Comparison of ENCODE assay signal across 10 mouse cellular contexts in genomic region chr10:12823437-12824219, GRCm38 (mm10). TPM values are rescaled to one million over a fixed set of nuclear protein-coding genes. Genes with fewer than 3 reads are reported as not detected.
DNase-seq lines count a peak whose midpoint lies in the region; ATAC-seq and TF ChIP-seq lines count a peak whose summit lies in the region.
"Had no signal": no experiment of that assay in that cellular context is flagged by ENCODE, and none has a peak within 500 bp of the region (broad histone marks: within the 10 kb centered on the region; RNA-seq: fewer than 3 reads in every experiment).

No protein-coding gene starts in this region.

- WGBS in heart, embryonic 16.5 days = 61% methylated on average over 15 of the region's 15 CpGs

- dilution Hi-C loops in CH12.LX (cut with MboI; ENCODE audit: extremely low pct_ligation_motif_present, extremely low pct_unique_long_range_greater_than_20kb, low sequenced_read_pairs) = no loop called here

- TF ChIP-seq RAD21 in CH12.LX (IDR thresholded peaks at IDR 0.05; ENCODE audit: low read depth, low read length) = no peak

- no peaks in the 10 kb centered on the region for H3K79me2 ChIP-seq in CH12.LX (replicated peaks; ENCODE audit: control insufficient read depth, extremely low read depth, insufficient read depth, poor library complexity, severe bottlenecking)

- H3K9me3 ChIP-seq in heart, embryonic 16.5 days (replicated peaks; ENCODE audit: control insufficient read depth, low read length) = no peaks in the 10 kb centered on the region
- no peaks in the 10 kb centered on the region for H3K9me3 ChIP-seq in CH12.LX (replicated peaks; ENCODE audit: low read length)

- no peaks in the 10 kb centered on the region for H3K36me3 ChIP-seq in heart, embryonic 16.5 days (ENCODE audit: control insufficient read depth, insufficient read depth)
- H3K36me3 ChIP-seq in CH12.LX (replicated peaks in 1 of 2; ENCODE audit: control insufficient read depth in 1 of 2, insufficient read depth in 1 of 2, low read length in 1 of 2) = no peaks in the 10 kb centered on the region

- no peak overlapping the region for H3K4me3 ChIP-seq in heart, embryonic 16.5 days (ENCODE audit: low read length)
- no peak overlapping the region for H3K4me3 ChIP-seq in CH12.LX (replicated peaks in 1 of 3; ENCODE audit: low read depth in 2 of 3, low read length in 2 of 3, poor library complexity in 1 of 3)

- no peak for TF ChIP-seq EP300 in CH12.LX (IDR thresholded peaks at IDR 0.05; ENCODE audit: low read length)

- peak; percentile 25 for ATAC-seq in heart, embryonic 16.5 days (replicated peaks; ENCODE audit: extremely low read depth, insufficient read depth, low FRiP score)
- peak; percentile 52 for ATAC-seq in neutrophil, adult 5-6 weeks (ENCODE audit: extremely low read depth, insufficient number of reproducible peaks, low FRiP score, poor library complexity, severe bottlenecking)

- H3K4me1 ChIP-seq in heart, embryonic 16.5 days (ENCODE audit: control insufficient read depth, insufficient read depth, low read length) = peaks cover 45% of the 10 kb centered on the region
- H3K4me1 ChIP-seq in CH12.LX (ENCODE audit: control insufficient read depth in 1 of 2, insufficient read depth in 2 of 2) = peaks cover 25 to 39% of the 10 kb centered on the region in 2 experiments

- H3K4me2 ChIP-seq in heart, embryonic 16.5 days (ENCODE audit: low read depth, low read length) = no peak overlapping the region; the same call in 1 of the 2 replicates
- H3K4me2 ChIP-seq in CH12.LX (ENCODE audit: insufficient read depth, low read depth, poor library complexity, severe bottlenecking) = peak overlapping the region; percentile 19; the same call in 1 of the 2 replicates
- H3K4me2 ChIP-seq: hindbrain, embryonic 14.5 days had no signal

- no peaks in the 10 kb centered on the region for H3K27me3 ChIP-seq in heart, embryonic 16.5 days (ENCODE audit: control insufficient read depth, insufficient read depth, low read length)
- peaks cover 4% of the 10 kb centered on the region for H3K27me3 ChIP-seq in CH12.LX (replicated peaks)

- no peak overlapping the region for H3K9ac ChIP-seq in heart, embryonic 16.5 days (ENCODE audit: low read length)
- no peak overlapping the region for H3K9ac ChIP-seq in CH12.LX (ENCODE audit: insufficient read depth, low read depth)
- H3K9ac ChIP-seq: hindbrain, embryonic 14.5 days had no signal

- DNase-seq in heart, postnatal 14 days = no peak
- peak; percentile 57 for DNase-seq in CH12.LX (ENCODE audit: extremely low read depth)
- DNase-seq in kidney, postnatal 25 days = peak; percentile 20 to 46
- no peak for DNase-seq in yolk sac, embryonic 10.5 days (ENCODE audit: low spot score)
- no peak for DNase-seq in cerebellum, postnatal 4 days (ENCODE audit: low spot score in 2 of 2)
- no peak for DNase-seq in cerebellum, adult 11 months
- DNase-seq: adrenal gland, postnatal 14 days had no signal

- in situ Hi-C loops in CH12.LX (cut with MboI; ENCODE audit: low pct_ligation_motif_present, low pct_unique_long_range_greater_than_20kb, low sequenced_read_pairs) = no loop called here

- no peak for TF ChIP-seq POLR2A in CH12.LX (IDR thresholded peaks at IDR 0.05; ENCODE audit: low read depth, low read length)

- intact Hi-C loops in heart, postnatal 14 days (cut with DNase I) = no loop called here

- peak overlapping the region; percentile 20; the same call in 1 of the 2 replicates for H3K27ac ChIP-seq in heart, embryonic 16.5 days (ENCODE audit: low read length)
- H3K27ac ChIP-seq in CH12.LX (ENCODE audit: insufficient read depth, low read depth) = no peak overlapping the region
- H3K27ac ChIP-seq: hindbrain, embryonic 14.5 days had no signal

- no peak for TF ChIP-seq CTCF in CH12.LX (conservative IDR thresholded peaks at IDR 0.05 in 1 of 2, IDR thresholded peaks at IDR 0.05 in 1 of 2; ENCODE audit: low read depth in 2 of 2, low read length in 2 of 2)

TF ChIP-seq in CH12.LX, 34 proteins besides CTCF, POLR2A, EP300 and RAD21:
- TF ChIP-seq CHD1 (IDR thresholded peaks at IDR 0.05; ENCODE audit: low read depth, low read length) = no peak
- peak; percentile 46; the same call in 1 of the 2 replicates for TF ChIP-seq JUN (IDR thresholded peaks at IDR 0.05; ENCODE audit: insufficient read depth, low read depth, low read length)
- TF ChIP-seq POLR2AphosphoS2 (IDR thresholded peaks at IDR 0.05; ENCODE audit: low read depth, low read length) = no peak
- peak; percentile 68; the same call in 1 of the 2 replicates for TF ChIP-seq TCF12 (IDR thresholded peaks at IDR 0.05; ENCODE audit: low read depth, low read length)
- peak; percentile 58 for TF ChIP-seq IRF4 (IDR thresholded peaks at IDR 0.05; ENCODE audit: low read depth, low read length)
- TF ChIP-seq ZNF384 (IDR thresholded peaks at IDR 0.05; ENCODE audit: low read depth, low read length) = no peak
- no peak for TF ChIP-seq PAX5 (IDR thresholded peaks at IDR 0.05; ENCODE audit: low read length)
- peak; percentile 70; the same call in 1 of the 2 replicates for TF ChIP-seq RCOR1 (conservative IDR thresholded peaks at IDR 0.05; ENCODE audit: low read depth, low read length)
- no peak for TF ChIP-seq ZMIZ1 (IDR thresholded peaks at IDR 0.05; ENCODE audit: low read depth, low read length)
- no peak for TF ChIP-seq MAX (IDR thresholded peaks at IDR 0.05; ENCODE audit: low read length)
- TF ChIP-seq USF2 (conservative IDR thresholded peaks at IDR 0.05; ENCODE audit: low read depth, low read length) = no peak
- TF ChIP-seq ELF1 (IDR thresholded peaks at IDR 0.05; ENCODE audit: low read depth, low read length) = no peak; the same call in 1 of the 2 replicates
- no peak for TF ChIP-seq ZKSCAN1 (IDR thresholded peaks at IDR 0.05; ENCODE audit: borderline replicate concordance, low read depth, low read length)
- no peak for TF ChIP-seq KAT2A (IDR thresholded peaks at IDR 0.05; ENCODE audit: insufficient replicate concordance, low read length)
- TF ChIP-seq BHLHE40 (IDR thresholded peaks at IDR 0.05; ENCODE audit: low read depth, low read length) = peak; percentile 90
- TF ChIP-seq MXI1 (IDR thresholded peaks at IDR 0.05; ENCODE audit: low read depth, low read length) = no peak
- TF ChIP-seq NELFE (IDR thresholded peaks at IDR 0.05; ENCODE audit: low read depth, low read length) = no peak
- TF ChIP-seq MEF2A (IDR thresholded peaks at IDR 0.05; ENCODE audit: borderline replicate concordance, low read depth, low read length) = peak; percentile 54; the same call in 1 of the 2 replicates
- no peak for TF ChIP-seq JUND (conservative IDR thresholded peaks at IDR 0.05; ENCODE audit: low read depth, low read length)
- TF ChIP-seq TBP (conservative IDR thresholded peaks at IDR 0.05; ENCODE audit: low read depth, low read length) = no peak
- TF ChIP-seq USF1 (IDR thresholded peaks at IDR 0.05; ENCODE audit: low read depth, low read length) = no peak
- no peak for TF ChIP-seq E2F4 (IDR thresholded peaks at IDR 0.05; ENCODE audit: insufficient replicate concordance, low read depth, low read length)
- no peak for TF ChIP-seq ZC3H11A (IDR thresholded peaks at IDR 0.05; ENCODE audit: low read depth, low read length)
- TF ChIP-seq MAZ (IDR thresholded peaks at IDR 0.05; ENCODE audit: low read depth, low read length) = no peak
- TF ChIP-seq MYC (IDR thresholded peaks at IDR 0.05; ENCODE audit: low read depth, low read length) = no peak
- TF ChIP-seq SIN3A (IDR thresholded peaks at IDR 0.05; ENCODE audit: low read length) = no peak
- TF ChIP-seq HCFC1 (IDR thresholded peaks at IDR 0.05; ENCODE audit: low read depth, low read length) = 0 out of 2 replicates have a peak, but pooled peaks have one; percentile 17
- peak; percentile 80 for TF ChIP-seq ETS1 (conservative IDR thresholded peaks at IDR 0.05; ENCODE audit: low read depth, low read length)
- TF ChIP-seq CHD2 (IDR thresholded peaks at IDR 0.05; ENCODE audit: low read length) = no peak; the same call in 1 of the 2 replicates
- no peak for TF ChIP-seq SMC3 (IDR thresholded peaks at IDR 0.05; ENCODE audit: low read depth, low read length)
- no peak for TF ChIP-seq UBTF (IDR thresholded peaks at IDR 0.05; ENCODE audit: low read depth, low read length)
- no peak for TF ChIP-seq NRF1 (IDR thresholded peaks at IDR 0.05; ENCODE audit: low read depth, low read length)
- TF ChIP-seq GABPA (IDR thresholded peaks at IDR 0.05; ENCODE audit: insufficient replicate concordance, low read depth, low read length) = no peak
- TF ChIP-seq MAFK (IDR thresholded peaks at IDR 0.05; ENCODE audit: insufficient replicate concordance, low read length) = 0 out of 2 replicates have a peak, but pooled peaks have one; percentile 12

RNA-seq across cellular contexts. Expression of gene Utrn, which starts 45.5 kb away (rescaled TPM):
- polyA plus RNA-seq in heart, embryonic 16.5 days (2015; fragmentation: Nextera tagmentation; extraction: Ambion mirVana) = 65.7 and 66.8 TPM in 2 replicates
- total RNA-seq in heart, postnatal 14 days (2021) = 10 to 100 TPM; 69.6 to 72.4 TPM
- total RNA-seq in CH12.LX (2012; rRNA removed) (0.42 and 1.1 TPM in 2 replicates), CH12.LX (2014; rRNA removed) (0.46 and 0.67 TPM in 2 replicates)
- polyA plus RNA-seq in CH12.LX (2012; ENCODE audit: insufficient read length, low read depth) = 0.30 and 0.31 TPM in 2 replicates
- total RNA-seq in neutrophil, adult 5-6 weeks (2017) = 84.1 TPM in 2 replicates

Comparison
In these comparisons a context has a peak if more than half of its experiments do, and no peak if none do; other contexts are left out.
1. DNase-seq: peak in CH12.LX (single experiment) and kidney, postnatal 25 days (2 of 2); none in heart, postnatal 14 days (0 of 2), yolk sac, embryonic 10.5 days (single experiment), cerebellum, postnatal 4 days (0 of 2) and cerebellum, adult 11 months (single experiment).
2. RNA of gene Utrn, which starts 45.5 kb away (total RNA-seq): 84.1 TPM in neutrophil, adult 5-6 weeks and 69.6 to 72.4 TPM in heart, postnatal 14 days; 0.42 to 1.1 TPM in CH12.LX; every median in the first group is over 10 times any median in the second.